Mouse (Mus musculus) erythroblast, embryonic 14.5 days (primary cell): ENCODE results near the gene H13. TPM values are rescaled to one million over a fixed set of nuclear protein-coding genes. Genes with fewer than 3 reads are reported as not detected.

ENCODE experiments used
- H3K27me3 ChIP-seq: 2 replicates; pipeline ENCODE4 v1.6.1; 2012; ENCODE audit warnings: inconsistent platforms; ENCODE audit not compliant: control insufficient read depth
- H3K36me3 ChIP-seq: 2 replicates; pipeline ENCODE4 v1.6.1; 2012; ENCODE audit warnings: mild to moderate bottlenecking, inconsistent platforms; ENCODE audit not compliant: control insufficient read depth
- H3K4me1 ChIP-seq: 2 replicates; pipeline ENCODE4 v1.6.1; 2012; ENCODE audit warnings: inconsistent platforms; ENCODE audit not compliant: control insufficient read depth
- H3K4me3 ChIP-seq: replicated peaks from 2 replicates; pipeline ENCODE3; 2012; ENCODE audit warnings: moderate library complexity, mild to moderate bottlenecking, inconsistent platforms
- H3K9me3 ChIP-seq: 2 replicates; pipeline ENCODE4 v1.6.1; 2012; ENCODE audit warnings: low read length, inconsistent platforms, mixed read lengths; ENCODE audit not compliant: control insufficient read depth
- GATA1 ChIP-seq: IDR thresholded peaks from 2 replicates; pipeline ENCODE4 v1.6.1; 2012; ENCODE audit warnings: low read length, inconsistent platforms, mixed read lengths
- TAL1 ChIP-seq: IDR thresholded peaks from 3 replicates; pipeline ENCODE4 v1.6.1; 2012; ENCODE audit warnings: low read length, inconsistent platforms, mixed read lengths
- polyA plus RNA-seq: library from polyadenylated mRNA; stranded (reverse); fragments of >175 nt; gene quantifications from 2 replicates; pipeline ENCODE4 v1.2.3, GENCODE M21; 2012

H13 gene
- polyA plus RNA-seq, 1 experiment: 2.4 TPM

DNA sequence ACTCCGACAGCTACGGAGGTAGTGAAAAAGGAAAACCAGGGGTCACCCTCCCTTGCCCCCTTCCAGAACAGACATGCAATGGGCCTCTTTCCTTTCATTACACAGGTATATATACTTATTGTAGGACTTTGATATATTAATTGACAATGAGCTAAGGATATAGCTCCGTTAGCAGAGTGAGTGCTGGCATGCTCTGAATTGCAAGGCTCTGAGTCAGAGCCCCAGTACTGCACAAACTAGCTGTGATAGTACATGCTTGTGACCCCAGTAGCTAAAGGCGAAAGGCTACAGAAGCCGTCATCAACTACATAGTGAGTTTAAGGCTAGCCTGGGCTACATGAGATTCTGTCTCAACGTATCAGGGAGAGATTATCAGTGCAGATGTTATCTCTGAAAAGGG, 39.4 kb upstream of the H13 start:
- TF ChIP-seq TAL1 (no peak), GATA1 (no peak)

DNA sequence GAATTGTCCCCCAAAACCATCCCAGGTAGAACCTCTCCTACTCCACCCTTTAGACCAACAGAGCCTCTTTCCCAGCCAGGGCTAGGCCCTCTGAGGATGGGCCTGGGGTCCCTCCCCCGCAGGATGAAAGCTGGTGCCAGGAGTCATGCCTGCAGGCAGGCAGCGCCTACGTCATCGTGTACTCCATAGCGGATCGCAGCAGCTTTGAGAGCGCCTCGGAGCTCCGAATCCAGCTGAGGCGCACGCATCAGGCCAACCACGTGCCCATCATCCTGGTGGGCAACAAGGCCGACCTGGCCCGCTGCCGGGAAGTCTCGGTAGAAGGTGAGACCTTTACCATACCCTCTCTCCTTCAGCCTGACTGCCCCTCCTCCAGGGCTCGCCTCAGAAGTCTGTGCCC, 35.9 kb upstream of the H13 start:
- H3K27me3 ChIP-seq: peaks cover 17% of the 10 kb centered on the region
- H3K4me3 ChIP-seq: no peak overlapping the region
- no peaks in the 10 kb centered on the region for H3K9me3 ChIP-seq
- TF ChIP-seq GATA1 (no peak), TAL1 (no peak)
- H3K4me1 ChIP-seq: no peaks in the 10 kb centered on the region
- H3K36me3 ChIP-seq: no peaks in the 10 kb centered on the region

More for the DNA sequence above, 39.4 kb upstream of the H13 start:
- peaks cover 2% of the 10 kb centered on the region; the same call in 1 of the 2 replicates for H3K4me1 ChIP-seq
- no peaks in the 10 kb centered on the region for H3K36me3 ChIP-seq
- no peak overlapping the region for H3K4me3 ChIP-seq
- H3K9me3 ChIP-seq: no peaks in the 10 kb centered on the region
- H3K27me3 ChIP-seq: peaks cover 49% of the 10 kb centered on the region

DNA sequence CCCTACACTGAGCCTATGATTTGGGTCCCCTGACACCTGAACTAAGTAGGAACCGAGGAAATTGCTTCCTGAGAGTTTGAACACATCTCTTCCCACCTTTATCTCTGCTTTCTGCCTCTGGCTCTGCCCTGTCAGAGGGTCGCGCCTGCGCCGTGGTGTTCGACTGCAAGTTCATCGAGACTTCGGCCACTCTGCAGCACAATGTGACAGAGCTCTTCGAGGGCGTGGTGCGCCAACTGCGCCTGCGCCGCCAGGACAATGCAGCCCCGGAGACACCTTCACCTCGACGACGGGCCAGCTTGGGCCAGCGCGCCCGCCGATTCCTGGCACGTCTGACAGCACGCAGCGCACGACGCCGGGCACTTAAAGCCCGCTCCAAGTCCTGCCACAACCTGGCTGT, 35.0 kb upstream of the H13 start:
- Histone ChIP-seq H3K9me3 (no peaks in the 10 kb centered on the region), H3K4me1 (no peaks in the 10 kb centered on the region), H3K27me3 (peaks cover 8% of the 10 kb centered on the region), H3K36me3 (no peaks in the 10 kb centered on the region), H3K4me3 (no peak overlapping the region)
- TF ChIP-seq GATA1 (no peak), TAL1 (no peak)

DNA sequence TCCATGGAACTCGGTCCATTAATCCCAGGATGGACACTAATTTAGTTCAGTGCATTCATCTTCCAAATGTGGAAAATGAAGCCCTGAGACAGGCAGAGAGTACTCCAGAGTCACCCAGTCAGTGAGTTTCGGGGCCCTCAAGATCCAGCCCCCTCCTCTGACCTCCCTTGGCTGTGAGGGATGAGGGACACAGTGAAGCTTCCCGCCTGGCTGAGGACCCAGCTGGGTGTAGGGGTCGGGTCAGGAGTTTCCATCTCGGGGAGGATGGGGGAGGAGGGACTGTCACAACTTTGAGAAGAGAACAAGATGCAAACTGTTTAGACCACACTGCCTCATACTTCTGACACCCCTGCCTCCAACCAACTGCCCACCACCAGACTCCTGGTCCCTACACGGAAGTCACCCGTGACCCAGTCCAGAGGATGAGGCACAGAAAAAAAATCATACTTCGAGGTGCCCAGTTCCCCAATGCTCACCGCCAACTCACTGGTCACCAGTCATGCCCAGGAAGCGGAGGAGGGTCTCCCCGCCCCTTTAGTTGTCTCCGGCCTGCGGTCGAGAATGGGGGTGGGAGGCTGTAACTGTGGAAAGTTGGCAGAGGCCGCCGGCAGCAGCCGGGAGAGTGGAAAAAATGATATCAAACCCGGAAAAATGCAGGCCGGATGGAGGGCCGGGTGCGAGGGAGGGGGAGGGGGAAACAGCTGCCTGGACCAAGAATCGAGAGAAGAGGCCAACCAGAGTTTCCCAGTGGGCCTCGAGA, 32.8 kb upstream of the H13 start:
- Histone ChIP-seq H3K36me3 (no peaks in the 10 kb centered on the region), H3K4me1 (no peaks in the 10 kb centered on the region), H3K27me3 (peaks cover 8% of the 10 kb centered on the region), H3K4me3 (no peak overlapping the region), H3K9me3 (no peaks in the 10 kb centered on the region)
- TF ChIP-seq TAL1: no peak
- TF ChIP-seq GATA1: no peak

DNA sequence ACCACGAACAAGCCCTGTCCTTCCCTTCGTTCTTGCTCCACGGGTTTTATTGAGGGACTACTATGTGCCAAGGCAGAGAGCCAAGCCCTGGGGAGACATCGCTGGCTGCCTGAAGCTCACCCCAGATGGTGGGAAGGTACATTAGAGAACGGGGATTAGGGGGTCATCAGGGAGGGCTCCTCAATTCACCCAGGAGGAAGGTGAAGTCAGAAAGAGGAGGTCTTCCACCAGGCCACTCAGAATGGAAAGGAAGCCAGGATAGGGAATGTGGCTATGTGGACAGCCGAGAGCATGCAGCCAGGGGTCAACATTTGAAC, 32.3 kb upstream of the H13 start:
- TF ChIP-seq GATA1: no peak
- no peak for TF ChIP-seq TAL1
- H3K4me1 ChIP-seq: no peaks in the 10 kb centered on the region
- H3K9me3 ChIP-seq: no peaks in the 10 kb centered on the region
- H3K4me3 ChIP-seq: no peak overlapping the region
- no peaks in the 10 kb centered on the region for H3K36me3 ChIP-seq
- peaks cover 8% of the 10 kb centered on the region for H3K27me3 ChIP-seq

DNA sequence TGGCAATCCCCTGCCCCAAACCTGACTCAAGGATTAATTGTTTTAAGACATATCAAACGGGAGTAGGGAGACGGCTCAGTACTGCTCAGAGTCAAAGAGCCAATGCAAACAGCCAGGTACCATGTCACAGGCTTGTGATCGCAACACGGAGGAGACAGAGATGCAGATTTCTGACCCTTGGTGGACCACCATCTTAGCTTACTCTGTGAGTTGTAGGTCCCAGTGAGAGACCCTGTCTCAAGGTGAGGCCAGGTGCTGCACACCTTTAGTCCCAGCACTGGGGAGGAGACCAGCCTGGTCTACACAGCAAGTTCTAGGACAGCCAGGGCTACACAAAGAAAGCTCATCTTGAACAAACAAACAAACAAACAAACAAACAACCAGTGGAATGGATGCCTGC, 31.9 kb upstream of the H13 start:
- H3K9me3 ChIP-seq: no peaks in the 10 kb centered on the region
- H3K4me1 ChIP-seq: no peaks in the 10 kb centered on the region
- peaks cover 8% of the 10 kb centered on the region for H3K27me3 ChIP-seq
- H3K36me3 ChIP-seq: no peaks in the 10 kb centered on the region
- H3K4me3 ChIP-seq: no peak overlapping the region
- no peak for TF ChIP-seq GATA1
- no peak for TF ChIP-seq TAL1

DNA sequence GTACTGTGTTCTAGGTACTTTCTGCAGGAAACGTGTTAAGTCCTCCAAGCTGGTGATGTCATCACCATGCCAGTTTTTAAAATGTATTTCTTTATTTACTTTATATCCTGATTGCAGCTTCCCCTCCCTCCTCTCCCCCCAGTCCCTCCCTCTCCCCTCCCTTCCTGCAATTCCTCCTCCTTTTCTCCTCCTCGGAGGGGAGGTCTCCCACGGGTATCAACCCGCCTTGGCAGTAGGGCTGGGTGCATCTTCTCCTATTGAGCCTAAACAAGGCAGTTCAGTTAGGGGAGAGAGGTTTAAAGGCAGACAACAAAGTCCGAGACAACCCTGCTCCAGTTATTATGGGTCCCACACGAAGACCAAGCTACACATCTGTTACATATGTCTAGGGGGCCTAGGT, 30.4 kb upstream of the H13 start:
- H3K9me3 ChIP-seq: peaks cover 2% of the 10 kb centered on the region; the same call in 1 of the 2 replicates
- H3K36me3 ChIP-seq: no peaks in the 10 kb centered on the region
- no peak overlapping the region for H3K4me3 ChIP-seq
- H3K27me3 ChIP-seq: peaks cover 3% of the 10 kb centered on the region
- no peaks in the 10 kb centered on the region for H3K4me1 ChIP-seq
- TF ChIP-seq TAL1: no peak
- no peak for TF ChIP-seq GATA1

DNA sequence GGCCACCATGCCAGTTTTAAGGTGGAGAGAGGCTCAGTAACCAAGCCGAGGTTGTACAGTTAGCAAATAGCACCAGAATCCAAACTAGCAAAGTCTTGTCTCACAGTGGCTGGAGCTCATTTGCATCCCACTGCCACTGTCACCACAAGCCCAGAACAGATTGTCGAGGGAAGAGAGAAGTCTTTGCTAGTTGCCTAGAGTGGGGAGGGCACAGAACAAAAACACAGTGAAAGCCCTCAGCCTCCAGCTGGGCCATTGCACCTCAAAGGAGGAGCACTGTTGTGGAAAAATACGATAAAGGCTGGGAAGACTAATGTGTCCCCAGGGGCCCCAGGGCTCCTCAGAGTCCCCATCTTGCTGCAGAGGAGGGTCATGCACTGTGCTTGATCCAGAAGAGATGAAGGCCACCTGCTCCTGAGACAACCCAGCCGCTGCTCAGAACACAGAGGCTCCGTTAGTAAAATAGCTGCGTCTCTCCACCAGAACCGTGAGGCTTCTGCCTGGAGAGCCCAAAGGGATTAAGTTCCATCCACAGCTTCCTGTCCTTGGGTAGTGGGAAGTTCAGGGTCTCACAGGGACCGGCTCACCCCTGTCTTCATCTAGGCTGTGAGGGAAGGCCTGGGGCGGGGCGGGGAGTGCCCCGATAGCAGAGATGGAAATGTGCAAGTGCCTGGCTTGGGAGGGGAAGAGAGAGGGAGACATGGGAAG, 29.7 kb upstream of the H13 start:
- no peaks in the 10 kb centered on the region for H3K36me3 ChIP-seq
- no peaks in the 10 kb centered on the region for H3K4me1 ChIP-seq
- no peak overlapping the region for H3K4me3 ChIP-seq
- peaks cover under 1% of the 10 kb centered on the region for H3K27me3 ChIP-seq
- peaks cover 2% of the 10 kb centered on the region; the same call in 1 of the 2 replicates for H3K9me3 ChIP-seq
- TF ChIP-seq GATA1 (no peak), TAL1 (no peak)

DNA sequence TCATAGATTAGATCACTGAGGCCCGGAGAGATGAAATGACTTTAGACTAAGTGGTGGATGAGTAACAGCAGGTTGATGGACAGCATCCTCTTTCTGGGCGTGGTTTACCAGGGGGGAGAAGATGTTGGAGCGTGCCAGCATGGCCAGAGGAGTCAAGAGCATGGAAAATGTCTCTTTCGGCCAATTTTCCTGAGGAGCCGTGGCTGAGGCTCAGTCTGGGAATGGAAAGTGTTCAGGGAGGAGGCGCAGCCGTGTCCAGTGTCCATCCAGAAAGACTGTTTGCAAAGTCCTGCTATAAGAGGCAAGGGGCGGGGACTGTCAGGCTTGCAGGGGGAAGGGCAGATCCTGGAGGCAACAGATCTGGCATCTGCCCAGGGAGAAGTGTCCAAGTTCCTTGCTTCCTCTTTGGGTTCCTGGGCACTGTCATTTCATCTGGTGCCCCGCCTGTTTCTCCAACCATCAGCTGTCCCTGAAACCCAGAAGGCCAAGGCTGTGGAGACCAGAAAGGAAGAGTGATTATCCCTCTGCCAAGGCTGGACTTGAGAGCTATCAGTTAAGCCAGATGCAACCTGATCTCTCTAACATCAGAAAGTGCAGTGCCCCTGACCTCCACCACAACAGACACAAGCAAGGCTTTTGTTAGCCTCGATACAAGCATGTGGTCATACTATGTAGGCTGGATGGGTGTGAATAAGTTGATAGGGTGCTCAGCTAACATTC, 16.2 kb upstream of the H13 start:
- no peaks in the 10 kb centered on the region for H3K9me3 ChIP-seq
- no peaks in the 10 kb centered on the region for H3K27me3 ChIP-seq
- H3K36me3 ChIP-seq: no peaks in the 10 kb centered on the region
- H3K4me1 ChIP-seq: no peaks in the 10 kb centered on the region
- TF ChIP-seq TAL1: no peak
- TF ChIP-seq GATA1: no peak
- H3K4me3 ChIP-seq: no peak overlapping the region
